Mouse (Mus musculus) kidney, adult 2 months (tissue): Measurements from ENCODE around the gene Gng2.
"Not testable (repeated sequence)": the region's sequence is repeated elsewhere in the genome, so short reads cannot be mapped to it uniquely, and the experiment has no call there.

Experiments
- CTCF ChIP-seq: fragments of 200-500 bp; conservative IDR thresholded peaks from 2 replicates; pipeline ENCODE4 v1.5.1; 2011; ENCODE audit warnings: low read depth, mild to moderate bottlenecking, control low read depth, low read length, moderate library complexity, mixed read lengths; ENCODE audit not compliant: insufficient read depth, insufficient read length
- POLR2A ChIP-seq: fragments of 200-500 bp; IDR thresholded peaks from one replicate; pipeline ENCODE4 v1.6.1; 2011; ENCODE audit warnings: low read depth, low read length, control low read depth

DNA sequence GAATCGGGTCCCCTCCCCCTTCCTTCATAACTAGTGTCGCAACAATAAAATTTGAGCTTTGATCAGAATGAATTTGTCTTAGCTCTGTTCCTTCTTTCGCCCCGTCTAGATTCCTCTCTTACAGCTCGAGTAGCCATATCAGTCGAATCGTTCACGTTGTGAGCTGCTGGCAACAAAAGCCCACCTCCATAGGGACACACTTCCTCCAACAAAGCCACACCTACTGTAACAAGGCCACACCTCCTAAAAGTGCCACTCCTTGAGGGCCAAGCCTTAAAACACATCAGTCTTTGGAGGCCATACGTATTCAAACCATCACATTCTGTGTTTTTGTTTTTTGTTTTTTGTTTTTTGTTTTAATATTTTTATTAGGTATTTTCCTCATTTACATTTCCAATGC, 112.3 kb downstream of the Gng2 start:
- TF ChIP-seq POLR2A, CTCF: not testable (repeated sequence)
